Mouse (Mus musculus) forelimb bud, embryonic 11.5 days (tissue): Measurements from ENCODE around the gene Gm3435.
A peak's percentile ranks its signal among the peaks of the same experiment; 100 is the strongest.
"Not testable (repeated sequence)": the region's sequence is repeated elsewhere in the genome, so short reads cannot be mapped to it uniquely, and the experiment has no call there.

Source experiments
- DNase-seq: peaks from one replicate; pipeline ENCODE4 v3.0.0-alpha.2; 2012; ENCODE audit warnings: low read depth, low spot score

Gm3435 gene

DNA sequence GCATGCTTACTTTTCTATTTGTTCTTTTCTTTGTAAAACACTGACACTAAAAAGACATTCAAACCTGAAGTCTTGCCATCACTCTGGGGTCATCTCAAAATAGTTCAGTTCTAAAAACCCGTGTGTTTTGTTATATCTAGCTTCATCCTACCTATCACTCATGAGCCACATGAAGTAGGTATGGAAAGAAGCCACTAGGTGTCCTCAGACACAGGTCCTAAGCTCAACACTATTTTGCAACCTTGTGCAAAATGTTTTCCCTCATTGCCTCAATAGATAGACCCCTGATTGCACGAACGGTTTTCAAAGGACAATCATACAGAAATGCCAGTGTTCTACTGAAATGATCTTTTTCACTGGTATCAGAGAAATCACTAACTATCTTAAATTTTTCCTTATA, 30.5 kb downstream of the Gm3435 start:
- DNase-seq: not testable (repeated sequence)

DNA sequence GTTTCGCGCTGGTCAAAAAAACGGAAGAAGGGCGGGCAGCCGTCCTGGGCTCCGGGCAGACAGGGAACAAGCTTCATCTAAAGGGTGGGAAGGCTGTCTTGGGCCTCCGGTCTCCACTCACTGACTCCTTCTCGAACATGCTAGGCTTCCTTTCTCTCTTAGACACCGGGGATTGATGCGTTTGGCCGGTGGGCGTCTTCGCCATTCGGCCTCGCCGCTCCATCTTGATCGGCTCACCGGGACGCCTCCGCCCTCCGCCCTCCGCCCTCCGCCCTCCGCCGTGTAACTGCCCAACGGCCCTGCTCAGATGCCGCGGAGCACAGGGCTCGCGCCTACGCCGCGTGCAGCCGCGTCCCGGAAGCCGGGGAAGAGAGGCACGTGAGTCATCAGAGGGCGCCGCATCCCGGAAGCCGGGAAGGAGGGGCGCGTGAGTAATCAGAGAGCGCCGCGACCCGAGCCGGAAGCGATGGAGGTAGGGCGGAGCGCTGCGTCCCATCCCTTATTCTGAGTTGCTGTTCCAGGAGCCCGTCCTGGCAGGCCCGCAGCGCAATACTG, 31.3 kb downstream of the Gm3435 start, which contains the start of the genes Ermard, Tcte3 and Gm3448:
Gene Ermard, plus strand, starts transcription at position 34 of the 555 bp plus-strand sequence.
Gene Tcte3, minus strand, starts transcription at position 314 of the 555 bp plus-strand sequence.
Gene Gm3448, minus strand, starts transcription at position 363 of the 555 bp plus-strand sequence.
- not testable (repeated sequence) for DNase-seq

DNA sequence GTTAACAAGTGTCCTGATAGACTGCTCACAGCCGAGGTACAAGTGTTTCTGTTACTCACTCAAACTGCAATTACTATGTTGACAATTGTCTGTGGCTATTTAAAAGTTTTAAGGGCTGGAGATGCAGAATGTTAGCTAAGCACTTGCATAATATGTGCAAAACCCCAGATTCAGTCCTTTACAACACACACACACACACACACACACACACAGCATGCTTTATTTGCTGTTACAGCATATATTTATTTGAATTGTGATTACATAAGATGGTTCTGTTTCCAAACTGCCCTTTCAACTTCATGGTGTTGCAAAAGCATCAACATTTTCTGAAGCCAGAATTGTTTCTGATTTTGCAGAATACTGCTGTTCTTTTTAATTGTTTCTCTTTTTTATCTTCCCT, 40.4 kb downstream of the Gm3435 start:
- not testable (repeated sequence) for DNase-seq

DNA sequence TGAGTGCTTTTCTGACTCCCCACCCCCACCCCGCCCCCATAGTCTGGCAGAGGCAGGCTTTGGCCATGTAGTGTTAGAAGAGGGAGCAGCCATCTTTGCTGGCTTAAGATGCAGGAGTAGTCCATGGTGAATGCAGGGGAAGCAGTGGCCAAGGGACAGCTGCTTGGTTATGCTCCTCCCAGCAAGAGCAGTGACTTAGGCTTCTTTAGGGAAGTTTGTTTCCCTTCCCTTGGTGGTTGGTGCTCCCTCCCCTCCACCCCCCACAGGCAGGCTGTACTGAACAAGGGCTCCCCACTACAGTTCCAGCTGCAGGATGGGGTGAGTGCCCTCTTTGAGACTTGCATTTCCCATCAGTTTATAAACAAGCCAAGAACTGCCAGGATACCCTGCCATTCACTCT, 42.8 kb downstream of the Gm3435 start:
- DNase-seq: not testable (repeated sequence)

DNA sequence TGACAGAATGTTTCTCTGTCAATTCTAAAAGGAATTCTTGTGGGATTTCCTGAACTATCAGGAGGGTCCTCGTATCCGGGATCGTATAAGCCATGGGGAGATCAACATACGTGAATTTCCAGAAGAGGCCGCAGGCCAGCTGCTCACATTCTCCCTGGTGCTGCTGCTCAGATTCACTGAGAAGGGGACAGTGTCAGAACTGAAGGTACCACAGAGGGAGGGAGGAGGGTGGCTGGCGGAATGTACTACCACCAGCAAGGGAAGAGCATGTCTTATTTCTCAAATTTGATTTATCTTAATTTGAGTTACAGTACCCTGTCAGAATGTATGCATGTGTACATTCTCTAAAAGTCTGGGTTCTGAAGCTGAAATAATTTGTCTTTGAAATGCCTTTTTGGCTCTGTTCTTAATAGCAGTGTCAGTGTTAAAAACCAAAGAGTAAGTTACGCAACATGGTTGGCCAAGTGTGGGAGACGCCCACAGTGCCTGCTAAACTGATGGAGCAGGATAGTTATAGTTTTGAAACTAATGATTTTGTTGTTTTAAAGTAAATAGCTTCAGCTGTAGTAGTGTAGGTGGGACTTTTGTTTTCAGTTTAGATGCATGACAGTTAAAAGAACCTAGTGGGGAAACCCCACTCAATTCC, 43.3 kb downstream of the Gm3435 start:
- DNase-seq: not testable (repeated sequence)

DNA sequence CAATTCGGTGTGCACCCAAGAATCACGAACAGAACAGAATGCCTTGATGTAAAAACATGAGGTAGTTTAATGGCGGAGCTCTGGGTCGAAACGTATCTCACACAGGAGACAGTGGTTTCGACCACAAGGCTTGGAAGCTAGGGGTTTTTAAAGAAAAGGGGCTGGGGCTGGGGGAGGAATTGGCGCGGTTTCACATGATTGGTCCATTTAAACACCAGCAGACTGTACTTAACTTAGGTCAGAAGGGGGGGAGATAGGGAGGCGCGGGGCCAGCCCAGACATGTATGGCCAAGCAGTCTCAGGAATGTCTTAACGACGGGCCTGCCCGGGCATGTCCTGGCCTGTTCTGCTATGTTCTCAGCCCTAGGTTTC, 43.8 kb downstream of the Gm3435 start:
- not testable (repeated sequence) for DNase-seq

DNA sequence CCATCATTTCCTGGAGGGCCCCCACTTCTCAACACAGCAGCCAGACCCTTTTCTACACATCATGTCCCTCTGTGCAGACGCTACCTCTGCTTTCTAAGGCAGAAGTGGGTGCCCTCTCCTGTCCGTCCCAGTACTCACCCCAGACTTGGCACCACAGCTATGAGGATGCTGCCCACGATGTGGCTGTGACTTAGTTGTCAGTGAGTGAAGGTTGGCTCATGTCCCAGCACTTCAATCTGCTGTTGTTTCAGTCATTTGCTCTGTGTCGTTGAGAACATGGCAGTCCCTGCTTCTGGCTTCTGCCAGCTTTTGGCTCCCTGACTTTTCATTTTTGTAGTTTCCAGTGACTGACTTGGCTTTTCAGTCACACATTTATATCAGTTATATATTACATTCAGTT, 45.9 kb downstream of the Gm3435 start:
- DNase-seq: no peak

DNA sequence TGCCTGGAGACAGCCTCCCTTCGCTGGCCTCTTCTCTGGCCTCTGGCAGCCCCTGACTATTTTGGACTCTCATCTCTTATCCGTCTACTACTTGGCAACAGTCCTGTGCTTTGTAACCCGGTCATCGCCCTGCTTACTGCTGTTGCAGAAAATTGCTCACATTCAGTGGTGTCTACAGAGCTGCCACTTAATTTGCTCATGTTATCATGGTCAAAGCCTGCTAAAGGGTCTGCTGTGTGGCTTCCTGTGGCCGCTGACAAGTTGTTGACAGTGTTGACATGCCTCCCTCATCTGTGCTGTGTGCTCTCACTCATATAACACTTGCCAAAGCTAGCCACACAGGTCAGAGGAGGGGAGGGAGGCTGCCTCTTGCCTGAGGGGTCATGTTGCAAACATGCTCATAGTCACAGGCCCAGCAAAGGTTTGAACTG, 48.2 kb downstream of the Gm3435 start:
- DNase-seq: no peak

DNA sequence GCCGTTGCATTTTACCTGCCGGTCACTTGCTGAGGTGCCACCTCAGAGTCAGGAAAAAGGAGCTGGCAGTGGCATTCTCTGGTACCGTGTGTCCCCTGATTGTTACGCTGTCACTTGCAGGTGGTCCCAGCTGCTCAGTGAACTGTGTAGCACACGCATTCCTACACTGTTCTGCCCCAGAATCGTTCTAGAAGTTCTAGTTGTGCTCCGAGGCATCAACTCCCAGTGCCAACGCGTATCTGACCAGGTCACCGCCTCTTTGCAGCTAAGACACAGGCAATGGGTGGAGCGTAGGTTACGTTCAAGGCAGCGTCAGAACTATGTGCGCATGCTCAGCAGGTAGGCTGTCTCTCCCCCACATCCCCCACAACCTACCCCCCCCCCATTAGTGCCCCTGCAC, 49.7 kb downstream of the Gm3435 start:
- no peak for DNase-seq

DNA sequence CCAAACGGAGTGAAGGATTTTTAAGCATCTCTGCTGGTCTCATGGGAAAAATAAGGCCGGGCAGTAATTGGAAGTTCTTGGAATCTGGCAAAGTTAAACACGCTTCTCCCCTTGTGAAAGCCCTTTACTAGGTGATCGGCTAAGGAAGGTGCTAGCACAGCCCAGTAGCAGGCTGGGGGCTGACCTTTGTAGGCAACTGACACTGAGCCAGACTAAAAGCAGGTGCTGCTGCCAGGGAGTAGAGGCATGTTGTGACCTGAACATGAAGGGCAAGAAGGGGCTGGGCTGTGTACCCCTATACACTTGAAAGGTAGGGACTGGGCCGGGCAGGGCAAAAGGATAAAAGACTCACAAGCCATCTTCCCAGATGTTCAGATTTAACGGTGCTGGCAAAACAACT, 50.4 kb downstream of the Gm3435 start:
- DNase-seq: no peak

DNA sequence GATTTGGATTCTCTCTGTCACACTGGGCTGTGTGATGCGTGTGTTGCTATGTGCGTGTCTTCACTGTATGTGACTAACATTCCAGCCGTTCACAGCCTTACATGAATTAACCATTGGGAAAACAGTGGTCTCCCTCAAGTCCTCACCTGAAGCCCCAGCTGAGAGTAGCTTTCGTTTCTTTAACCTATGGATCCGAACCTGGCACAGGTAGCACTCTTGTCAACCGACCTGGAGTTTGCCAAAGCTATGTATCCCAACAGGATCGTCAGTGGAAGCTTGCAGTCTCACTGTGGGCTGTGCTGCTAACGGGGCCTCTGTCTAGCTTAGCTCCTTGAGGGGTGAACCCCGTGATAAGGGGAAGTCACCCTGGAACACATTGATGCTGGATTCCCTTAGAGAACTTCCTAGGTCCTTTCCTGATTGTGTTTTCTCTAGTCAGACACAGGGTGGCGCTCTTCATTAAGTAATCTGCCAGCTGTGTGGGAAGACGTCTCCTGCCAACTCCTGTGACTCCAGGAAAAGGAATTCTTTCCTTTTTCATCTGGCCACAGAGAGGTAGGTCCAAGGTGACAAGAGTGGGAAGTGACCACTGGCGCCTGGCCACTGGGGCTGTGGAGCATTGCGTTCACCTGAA, 55.5 kb downstream of the Gm3435 start:
- DNase-seq: peak; percentile 81

DNA sequence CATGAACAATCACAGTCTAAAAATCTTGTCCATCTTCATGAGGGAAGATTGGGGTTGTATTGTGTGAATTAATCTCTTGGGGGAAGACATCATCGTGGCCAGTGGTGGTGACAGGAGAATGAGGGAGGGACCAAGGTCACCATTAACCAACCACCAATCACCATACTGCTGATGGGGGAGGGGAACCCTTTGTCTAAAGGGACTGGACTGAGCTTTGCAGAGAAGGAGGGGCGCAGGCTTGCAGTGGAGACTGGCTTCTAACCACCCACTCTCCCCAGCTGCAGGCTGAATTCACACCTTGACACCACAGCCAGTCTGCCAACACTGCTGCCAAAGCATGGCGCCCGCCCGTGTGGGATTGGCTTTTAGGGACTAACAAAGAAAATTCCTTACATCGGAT, 56.1 kb downstream of the Gm3435 start:
- peak; percentile 49 for DNase-seq

DNA sequence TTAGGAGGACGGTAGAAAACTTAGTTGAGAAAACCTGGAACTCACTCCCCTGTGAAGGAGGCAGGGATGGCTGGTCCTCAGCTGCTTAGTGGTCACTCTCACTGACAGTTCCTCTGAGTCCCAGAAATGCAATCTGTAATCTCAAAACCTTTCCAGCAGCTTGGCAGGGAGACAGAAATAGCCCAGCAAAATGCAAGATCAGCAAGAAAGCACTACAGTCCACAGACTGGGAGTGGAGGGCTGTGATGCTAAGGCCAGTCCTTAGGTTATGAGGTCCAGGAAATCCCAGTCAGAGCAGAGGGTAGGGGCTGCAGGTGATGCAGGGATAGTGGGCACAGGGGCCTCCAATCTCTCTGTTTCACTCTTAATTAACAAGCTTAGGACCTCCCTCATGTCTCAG, 56.9 kb downstream of the Gm3435 start:
- DNase-seq: no peak

DNA sequence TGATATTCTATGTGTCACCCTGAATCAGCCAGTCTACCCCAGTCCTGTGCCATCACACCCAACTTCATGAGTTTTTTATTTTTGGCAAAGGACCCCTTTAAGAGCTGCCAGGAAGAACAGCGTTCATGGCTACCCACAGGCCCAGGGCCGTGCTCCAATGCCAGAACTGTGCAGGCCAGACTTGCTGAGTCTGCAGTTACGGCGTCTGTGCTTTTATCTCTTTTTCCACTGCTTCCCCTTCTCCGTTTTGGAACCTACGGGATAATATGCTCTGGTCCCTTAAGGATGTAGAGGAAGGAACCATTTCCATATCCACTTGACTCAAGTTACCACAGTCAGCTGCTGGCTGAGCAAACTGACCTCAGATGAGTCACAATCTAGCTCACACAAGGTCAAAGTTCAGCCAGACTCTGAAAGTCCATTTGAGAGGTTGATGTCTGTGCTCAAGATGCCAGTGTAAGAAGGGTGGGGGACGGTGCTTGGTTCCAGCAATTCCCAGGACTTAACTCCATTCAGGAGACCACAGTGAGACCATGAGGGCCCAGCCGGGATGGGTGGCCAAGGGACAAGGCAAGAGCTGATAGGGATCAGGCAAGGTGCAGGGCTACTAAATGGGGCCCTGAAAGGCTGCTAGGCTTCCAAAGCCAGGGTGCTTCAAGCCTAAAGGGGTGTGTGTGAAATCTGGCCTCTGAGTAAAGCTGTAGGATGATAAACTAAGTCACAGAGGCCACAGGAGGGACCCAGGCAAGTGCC, 58.2 kb downstream of the Gm3435 start:
- DNase-seq: no peak

DNA sequence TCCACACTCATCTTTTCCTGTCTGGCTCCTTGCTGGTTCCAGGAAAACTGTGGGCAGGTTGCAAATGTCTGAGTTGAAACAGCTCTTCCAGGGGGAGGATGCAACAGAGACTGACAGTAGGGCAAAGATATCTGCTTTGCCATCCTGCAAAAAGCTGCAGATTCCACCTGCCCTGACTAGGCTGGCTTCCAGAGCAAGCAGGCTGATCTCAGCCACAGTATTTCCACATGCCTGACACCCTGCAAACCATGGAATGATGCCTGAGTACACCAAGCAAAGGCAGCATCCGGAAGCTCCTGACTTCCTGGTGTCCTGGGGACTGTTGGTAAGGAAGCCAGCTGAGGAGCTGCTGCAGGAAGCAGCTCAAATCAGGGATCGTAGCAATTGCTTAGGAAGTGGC, 59.1 kb downstream of the Gm3435 start:
- DNase-seq: no peak
